Mouse (Mus musculus): ENCODE measurements around the gene C2. TPM values are rescaled to one million over a fixed set of nuclear protein-coding genes. Genes with fewer than 3 reads are reported as not detected.

C2 gene
- polyA plus RNA-seq, 1 experiment from 2014 or later, result 2.4 TPM

DNA sequence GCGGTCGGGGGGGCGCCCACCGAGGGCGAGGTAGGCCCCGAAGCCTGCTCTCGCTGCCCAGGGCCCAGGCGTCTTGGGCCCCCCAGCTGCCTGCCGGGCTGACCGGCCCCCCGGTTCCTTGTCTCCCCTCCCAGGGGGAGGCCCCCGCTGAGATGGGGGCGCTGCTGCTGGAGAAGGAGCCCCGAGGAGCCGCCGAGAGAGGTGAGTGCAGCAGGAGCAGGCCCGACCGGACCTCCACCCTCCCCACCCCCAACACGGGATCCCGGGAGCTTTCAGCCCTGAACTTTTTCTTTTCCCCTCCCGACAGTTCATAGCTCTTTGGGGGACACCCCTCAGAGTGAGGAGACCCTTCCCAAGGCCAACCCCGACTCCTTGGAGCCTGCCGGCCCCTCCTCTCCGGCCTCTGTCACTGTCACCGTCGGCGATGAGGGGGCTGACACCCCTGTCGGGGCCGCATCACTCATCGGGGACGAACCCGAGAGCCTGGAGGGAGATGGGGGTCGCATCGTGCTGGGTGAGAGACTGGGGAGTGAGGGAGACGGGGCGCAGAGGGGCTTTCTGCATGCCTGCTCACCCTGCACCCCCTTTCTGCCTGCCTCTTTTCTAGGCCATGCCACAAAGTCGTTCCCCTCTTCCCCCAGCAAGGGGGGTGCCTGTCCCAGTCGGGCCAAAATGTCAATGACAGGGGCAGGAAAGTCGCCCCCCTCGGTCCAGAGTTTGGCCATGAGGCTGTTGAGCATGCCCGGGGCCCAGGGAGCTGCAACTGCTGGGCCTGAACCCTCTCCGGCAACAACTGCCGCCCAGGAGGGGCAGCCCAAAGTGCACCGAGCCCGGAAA lies 1.2 kb upstream of the C2 start:
- peak overlapping the region; percentile 93 for H3K4me3 ChIP-seq (ENCODE audit: low read depth, low read length)
- H3K27me3 ChIP-seq (ENCODE audit: control insufficient read depth, insufficient read depth, low read depth, low read length), result no peaks in the 10 kb centered on the region
- 0 out of 2 replicates have a peak, but pooled peaks have one; percentile 2 for ATAC-seq
- peak overlapping the region; percentile 95 for H3K9ac ChIP-seq (ENCODE audit: low read depth, low read length)
- H3K36me3 ChIP-seq (ENCODE audit: control insufficient read depth, insufficient read depth, low read length), result peaks cover 11% of the 10 kb centered on the region
- peaks cover 37% of the 10 kb centered on the region for H3K4me1 ChIP-seq (ENCODE audit: control insufficient read depth, insufficient read depth, low read length)
- under 1% methylated on average over 34 of the region's 45 CpGs for WGBS
- peak overlapping the region; percentile 93 for H3K4me2 ChIP-seq (ENCODE audit: low read length)
- no peaks in the 10 kb centered on the region for H3K9me3 ChIP-seq (replicated peaks; ENCODE audit: control insufficient read depth, low read length, poor library complexity, severe bottlenecking)
- H3K27ac ChIP-seq (ENCODE audit: low read length), result peak overlapping the region; percentile 97

DNA sequence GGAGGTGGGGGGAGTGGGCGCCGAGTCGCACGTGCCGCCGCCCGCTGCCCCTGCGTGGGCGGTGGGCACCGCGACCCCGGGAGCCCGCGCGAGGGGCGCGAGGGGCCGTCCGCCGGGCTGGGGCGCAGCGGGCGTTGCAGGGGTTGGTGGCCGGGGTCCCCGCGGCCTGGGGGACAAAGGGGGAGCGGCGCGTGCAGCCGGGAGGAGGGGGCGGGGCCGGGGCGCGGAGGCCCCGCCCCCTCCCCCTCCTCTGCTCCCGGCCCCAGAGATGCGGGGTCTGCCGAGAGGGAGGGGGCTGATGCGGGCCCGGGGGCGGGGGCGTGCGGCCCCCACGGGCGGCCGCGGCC lies 614 bp upstream of the C2 start:
- Histone ChIP-seq H3K4me3 (ENCODE audit: low read depth, low read length) (peak overlapping the region; percentile 93), H3K4me2 (ENCODE audit: low read length) (peak overlapping the region; percentile 93), H3K9ac (ENCODE audit: low read depth, low read length) (peak overlapping the region; percentile 95), H3K27me3 (ENCODE audit: control insufficient read depth, insufficient read depth, low read depth, low read length) (no peaks in the 10 kb centered on the region), H3K36me3 (ENCODE audit: control insufficient read depth, insufficient read depth, low read length) (peaks cover 9% of the 10 kb centered on the region), H3K27ac (ENCODE audit: low read length) (peak overlapping the region; percentile 97), H3K9me3 (replicated peaks; ENCODE audit: control insufficient read depth, low read length, poor library complexity, severe bottlenecking) (no peaks in the 10 kb centered on the region), H3K4me1 (ENCODE audit: control insufficient read depth, insufficient read depth, low read length) (peaks cover 38% of the 10 kb centered on the region)
- no peak for ATAC-seq
- 2% methylated on average over 12 of the region's 47 CpGs for WGBS

DNA sequence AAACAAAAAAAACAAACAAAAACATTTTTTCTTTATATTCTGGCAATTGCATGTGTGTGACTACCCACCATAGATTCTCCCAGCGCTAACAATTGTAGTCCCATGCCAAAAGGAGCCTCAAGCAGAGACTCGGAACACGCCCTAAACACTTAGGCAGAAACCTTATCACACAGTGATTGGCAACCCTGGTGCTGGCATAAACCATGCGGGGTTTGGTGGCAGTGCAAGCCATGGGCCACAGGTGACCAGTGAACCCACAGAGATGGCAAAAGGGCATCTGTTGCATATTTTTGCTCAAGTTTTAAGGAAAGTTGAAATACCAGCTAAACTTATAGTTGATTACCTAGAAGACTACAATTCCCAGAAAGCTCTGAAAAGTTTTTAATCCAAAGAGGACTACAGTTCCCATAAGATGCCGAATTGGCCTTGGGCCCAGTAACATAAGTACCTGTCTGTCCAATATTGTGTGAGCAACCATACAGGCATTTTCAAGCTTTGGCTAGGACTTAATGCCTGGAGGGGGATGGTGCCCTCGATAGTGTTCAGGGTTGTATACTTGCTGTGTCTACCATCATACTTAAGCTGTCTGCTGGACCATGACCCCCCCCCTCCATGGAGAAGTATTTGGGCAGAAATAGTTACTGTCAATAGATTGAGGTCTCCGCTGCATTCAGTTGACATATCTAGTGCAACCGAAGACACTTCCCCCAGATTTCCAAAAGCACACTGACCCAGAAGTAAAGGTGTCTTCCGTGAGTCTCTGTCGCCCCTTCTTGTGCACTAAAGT lies 499 bp downstream of the C2 start:
- peaks cover 42% of the 10 kb centered on the region for H3K4me1 ChIP-seq (ENCODE audit: control insufficient read depth, insufficient read depth, low read length)
- peak overlapping the region; percentile 93 for H3K4me3 ChIP-seq (ENCODE audit: low read depth, low read length)
- no peaks in the 10 kb centered on the region for H3K27me3 ChIP-seq (ENCODE audit: control insufficient read depth, insufficient read depth, low read depth, low read length)
- no peak for ATAC-seq
- H3K4me2 ChIP-seq (ENCODE audit: low read length), result peak overlapping the region; percentile 93
- 18% methylated on average over 10 of the region's 10 CpGs for WGBS
- peaks cover 4% of the 10 kb centered on the region for H3K36me3 ChIP-seq (ENCODE audit: control insufficient read depth, insufficient read depth, low read length)
- peak overlapping the region; percentile 95 for H3K9ac ChIP-seq (ENCODE audit: low read depth, low read length)
- peak overlapping the region; percentile 97 for H3K27ac ChIP-seq (ENCODE audit: low read length)
- no peaks in the 10 kb centered on the region for H3K9me3 ChIP-seq (replicated peaks; ENCODE audit: control insufficient read depth, low read length, poor library complexity, severe bottlenecking)

DNA sequence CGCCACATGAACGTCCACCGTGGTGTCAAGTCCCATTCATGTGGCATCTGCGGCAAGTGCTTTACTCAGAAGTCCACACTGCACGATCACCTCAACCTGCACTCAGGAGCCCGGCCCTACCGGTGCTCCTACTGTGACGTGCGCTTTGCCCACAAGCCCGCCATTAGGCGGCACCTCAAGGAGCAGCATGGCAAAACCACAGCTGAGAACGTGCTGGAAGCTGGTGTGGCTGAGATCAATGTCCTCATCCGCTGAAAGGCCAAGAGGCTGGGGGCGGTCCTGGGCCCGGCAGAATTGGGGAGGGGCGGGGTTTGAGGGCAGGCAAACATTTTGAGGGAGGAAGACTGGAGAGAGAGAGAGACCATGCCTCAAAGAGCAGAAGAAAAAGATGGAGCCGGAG lies 1.7 kb downstream of the C2 start:
- peaks cover 4% of the 10 kb centered on the region for H3K36me3 ChIP-seq (ENCODE audit: control insufficient read depth, insufficient read depth, low read length)
- peaks cover 42% of the 10 kb centered on the region for H3K4me1 ChIP-seq (ENCODE audit: control insufficient read depth, insufficient read depth, low read length)
- peak overlapping the region; percentile 93 for H3K4me2 ChIP-seq (ENCODE audit: low read length)
- ATAC-seq, result no peak
- H3K9ac ChIP-seq (ENCODE audit: low read depth, low read length), result no peak overlapping the region
- peak overlapping the region; percentile 2; the same call in 1 of the 2 replicates for H3K27ac ChIP-seq (ENCODE audit: low read length)
- no peaks in the 10 kb centered on the region for H3K9me3 ChIP-seq (replicated peaks; ENCODE audit: control insufficient read depth, low read length, poor library complexity, severe bottlenecking)
- H3K27me3 ChIP-seq (ENCODE audit: control insufficient read depth, insufficient read depth, low read depth, low read length), result no peaks in the 10 kb centered on the region
- 85% methylated on average over 17 of the region's 17 CpGs for WGBS
- peak overlapping the region; percentile 81; the same call in 1 of the 2 replicates for H3K4me3 ChIP-seq (ENCODE audit: low read depth, low read length)

DNA sequence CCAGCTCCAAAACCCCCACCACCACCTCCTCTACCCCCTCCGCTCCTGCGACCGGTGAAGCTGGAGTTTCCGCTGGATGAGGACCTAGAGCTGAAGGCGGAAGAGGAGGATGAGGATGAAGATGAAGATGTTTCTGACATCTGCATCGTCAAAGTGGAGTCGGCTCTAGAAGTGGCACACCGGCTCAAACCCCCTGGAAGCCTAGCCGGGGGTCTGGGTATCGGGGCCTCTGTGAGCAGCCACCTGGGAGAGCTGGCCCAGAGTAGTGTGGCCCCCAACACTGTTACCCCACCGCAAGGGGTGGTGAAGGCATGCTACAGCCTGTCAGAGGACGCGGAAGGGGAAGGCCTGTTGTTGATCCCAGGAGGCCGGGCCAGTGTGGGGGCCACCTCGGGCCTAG lies 2.3 kb downstream of the C2 start:
- peak overlapping the region; percentile 95 for H3K27ac ChIP-seq (ENCODE audit: low read length)
- H3K36me3 ChIP-seq (ENCODE audit: control insufficient read depth, insufficient read depth, low read length), result peaks cover 4% of the 10 kb centered on the region; the same call in 1 of the 2 replicates
- H3K4me2 ChIP-seq (ENCODE audit: low read length), result peak overlapping the region; percentile 93
- H3K9ac ChIP-seq (ENCODE audit: low read depth, low read length), result peak overlapping the region; percentile 96
- peak overlapping the region; percentile 81 for H3K4me3 ChIP-seq (ENCODE audit: low read depth, low read length)
- no peaks in the 10 kb centered on the region for H3K9me3 ChIP-seq (replicated peaks; ENCODE audit: control insufficient read depth, low read length, poor library complexity, severe bottlenecking)
- WGBS, result 86% methylated on average over 15 of the region's 15 CpGs
- H3K27me3 ChIP-seq (ENCODE audit: control insufficient read depth, insufficient read depth, low read depth, low read length), result no peaks in the 10 kb centered on the region
- peaks cover 40% of the 10 kb centered on the region for H3K4me1 ChIP-seq (ENCODE audit: control insufficient read depth, insufficient read depth, low read length)
- ATAC-seq, result no peak

DNA sequence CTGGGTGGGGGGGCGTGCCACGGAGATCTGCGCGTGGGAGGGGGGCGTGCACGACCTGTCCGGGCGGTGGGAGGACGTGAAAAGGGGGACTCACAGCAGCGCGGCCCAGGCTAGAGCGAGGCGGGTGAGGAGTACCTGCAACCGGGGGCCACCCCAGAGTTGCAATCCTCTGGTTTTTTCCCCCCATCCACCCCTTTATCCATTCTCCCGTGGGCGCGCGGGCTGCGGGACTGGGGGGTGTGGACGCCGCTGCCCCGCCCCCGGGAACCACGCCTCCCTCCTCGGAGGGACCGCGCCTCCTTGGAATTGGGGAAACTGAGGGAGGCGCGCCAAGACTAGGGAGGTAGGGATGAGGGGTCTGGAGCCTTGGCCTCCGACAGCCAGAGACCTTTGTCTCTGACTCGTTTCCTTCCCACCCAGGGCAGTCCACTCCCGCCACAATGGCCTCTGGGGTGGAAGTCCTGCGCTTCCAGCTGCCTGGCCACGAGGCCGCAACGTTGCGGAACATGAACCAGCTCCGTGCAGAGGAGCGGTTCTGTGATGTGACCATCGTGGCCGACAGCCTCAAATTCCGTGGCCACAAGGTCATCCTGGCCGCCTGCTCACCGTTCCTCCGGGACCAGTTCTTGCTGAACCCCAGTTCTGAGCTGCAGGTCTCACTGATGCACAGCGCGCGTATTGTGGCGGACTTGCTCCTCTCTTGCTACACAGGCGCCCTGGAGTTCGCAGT lies 3.1 kb downstream of the C2 start:
- Histone ChIP-seq H3K9me3 (replicated peaks; ENCODE audit: control insufficient read depth, low read length, poor library complexity, severe bottlenecking) (no peaks in the 10 kb centered on the region), H3K36me3 (ENCODE audit: control insufficient read depth, insufficient read depth, low read length) (peaks cover 4% of the 10 kb centered on the region; the same call in 1 of the 2 replicates), H3K27me3 (ENCODE audit: control insufficient read depth, insufficient read depth, low read depth, low read length) (no peaks in the 10 kb centered on the region), H3K4me1 (ENCODE audit: control insufficient read depth, insufficient read depth, low read length) (peaks cover 34% of the 10 kb centered on the region), H3K27ac (ENCODE audit: low read length) (peak overlapping the region; percentile 95), H3K4me3 (ENCODE audit: low read depth, low read length) (peak overlapping the region; percentile 81), H3K9ac (ENCODE audit: low read depth, low read length) (peak overlapping the region; percentile 96), H3K4me2 (ENCODE audit: low read length) (peak overlapping the region; percentile 93)
- ATAC-seq, result peak; percentile 44
- 4% methylated on average over 42 of the region's 51 CpGs for WGBS

DNA sequence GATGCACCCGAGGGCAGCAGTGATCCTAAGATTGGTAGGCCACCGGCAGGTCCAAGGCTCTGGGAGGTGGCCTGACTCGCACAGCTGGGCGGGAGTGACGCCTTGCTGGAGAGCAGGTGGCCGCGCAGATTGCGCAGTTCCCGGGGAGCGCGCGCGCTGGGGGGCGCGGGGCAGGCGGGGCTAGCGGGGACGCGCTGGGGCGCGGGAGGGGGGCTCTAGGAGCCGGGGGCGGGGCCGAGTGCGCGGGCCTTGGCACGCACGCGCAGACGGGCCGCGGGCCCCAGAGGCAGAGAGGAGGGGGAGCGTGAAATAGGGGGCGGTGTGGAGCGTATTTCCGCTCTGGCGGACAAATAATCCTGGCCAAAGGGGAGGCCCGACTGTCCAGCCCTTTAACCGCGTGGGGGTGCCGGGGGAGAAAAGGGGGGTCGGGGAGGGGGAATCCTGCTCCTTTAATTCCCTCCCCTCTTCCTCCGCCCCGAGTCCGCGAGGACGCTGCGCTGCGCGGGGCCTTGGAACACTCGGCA lies 3.9 kb downstream of the C2 start:
- peaks cover 4% of the 10 kb centered on the region; the same call in 1 of the 2 replicates for H3K36me3 ChIP-seq (ENCODE audit: control insufficient read depth, insufficient read depth, low read length)
- H3K27me3 ChIP-seq (ENCODE audit: control insufficient read depth, insufficient read depth, low read depth, low read length), result no peaks in the 10 kb centered on the region
- H3K27ac ChIP-seq (ENCODE audit: low read length), result peak overlapping the region; percentile 95
- ATAC-seq, result peak; percentile 89
- no peaks in the 10 kb centered on the region for H3K9me3 ChIP-seq (replicated peaks; ENCODE audit: control insufficient read depth, low read length, poor library complexity, severe bottlenecking)
- 0% methylated on average over 40 of the region's 51 CpGs for WGBS
- H3K4me1 ChIP-seq (ENCODE audit: control insufficient read depth, insufficient read depth, low read length), result peaks cover 32% of the 10 kb centered on the region
- H3K9ac ChIP-seq (ENCODE audit: low read depth, low read length), result peak overlapping the region; percentile 96
- peak overlapping the region; percentile 81 for H3K4me3 ChIP-seq (ENCODE audit: low read depth, low read length)
- H3K4me2 ChIP-seq (ENCODE audit: low read length), result peak overlapping the region; percentile 93

DNA sequence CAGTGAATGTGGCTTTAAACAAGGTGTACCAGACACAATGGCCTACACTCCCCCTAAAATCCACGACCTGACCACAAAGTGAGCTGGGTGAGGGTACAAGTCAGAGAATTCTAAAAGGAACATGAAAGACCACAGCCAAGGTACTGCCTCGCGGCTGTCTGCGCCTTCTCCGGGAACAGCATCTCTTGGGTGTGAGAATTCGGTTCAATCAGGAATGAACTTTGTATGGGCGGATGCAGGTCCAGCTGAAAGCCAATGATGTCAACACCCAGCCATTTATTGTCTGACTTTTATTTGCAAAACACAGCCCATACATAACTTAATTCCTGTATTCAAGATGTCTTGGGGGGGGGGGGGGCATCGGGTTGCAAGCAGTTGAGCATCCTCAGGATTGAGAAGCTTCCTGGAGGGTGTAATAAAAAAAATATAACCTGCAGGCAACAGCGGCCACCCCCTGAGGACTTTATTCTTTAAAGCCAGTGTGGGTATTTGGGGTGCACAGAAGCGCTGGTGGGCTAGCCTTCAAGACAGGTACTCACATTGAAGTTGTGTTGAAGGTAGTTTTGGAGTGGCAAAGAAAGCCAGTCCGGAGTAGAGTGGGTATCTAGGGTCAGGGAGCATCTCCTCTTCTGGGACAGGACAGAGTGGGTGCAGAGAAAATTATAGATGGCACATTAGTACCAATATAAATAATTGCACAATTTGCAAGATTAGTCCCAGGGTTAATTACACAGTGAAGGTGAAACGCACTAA lies 4.8 kb downstream of the C2 start:
- Histone ChIP-seq H3K36me3 (ENCODE audit: control insufficient read depth, insufficient read depth, low read length) (peaks cover 4% of the 10 kb centered on the region; the same call in 1 of the 2 replicates), H3K9ac (ENCODE audit: low read depth, low read length) (peak overlapping the region; percentile 96), H3K9me3 (replicated peaks; ENCODE audit: control insufficient read depth, low read length, poor library complexity, severe bottlenecking) (no peaks in the 10 kb centered on the region), H3K4me2 (ENCODE audit: low read length) (peak overlapping the region; percentile 93), H3K27ac (ENCODE audit: low read length) (peak overlapping the region; percentile 90), H3K4me1 (ENCODE audit: control insufficient read depth, insufficient read depth, low read length) (peaks cover 32% of the 10 kb centered on the region), H3K27me3 (ENCODE audit: control insufficient read depth, insufficient read depth, low read depth, low read length) (no peaks in the 10 kb centered on the region), H3K4me3 (ENCODE audit: low read depth, low read length) (peak overlapping the region; percentile 81; the same call in 1 of the 2 replicates)
- ATAC-seq, result 0 out of 2 replicates have a peak, but pooled peaks have one; percentile 1
- WGBS, result 70% methylated on average over 12 of the region's 12 CpGs

All from midbrain, embryonic 16.5 days (tissue).